Mouse (Mus musculus): ENCODE data around the gene Sdc1. TPM values are rescaled to one million over a fixed set of nuclear protein-coding genes. Genes with fewer than 3 reads are reported as not detected.

Gene Sdc1
- polyA plus RNA-seq (2015; fragmentation: Nextera tagmentation; extraction: Ambion mirVana): 28.7 and 28.8 TPM in 2 replicates

- Histone ChIP-seq H3K36me3 (no peaks in the 10 kb centered on the region), H3K4me2 (replicated peaks) (peak within 1 kb of the TSS; percentile 96), H3K4me3 (peak within 1 kb of the TSS; percentile 93), H3K9me3 (no peaks in the 10 kb centered on the region), H3K4me1 (peaks cover 15% of the 10 kb centered on the region), H3K9ac (replicated peaks) (peak within 1 kb of the TSS; percentile 85), H3K27ac (replicated peaks) (peak within 1 kb of the TSS; percentile 78), H3K27me3 (no peaks in the 10 kb centered on the region)
- under 1% methylated on average over 65 of the region's 67 CpGs for WGBS
- peak; percentile 90 for ATAC-seq (replicated peaks)
Observed at GRCm38 (mm10) chr12:8770946-8771843, at the start of gene Sdc1. TSS of gene Sdc1 (plus strand) at chr12:8771323.

- H3K9ac ChIP-seq (replicated peaks): no peak overlapping the region
- H3K4me1 ChIP-seq: no peaks in the 10 kb centered on the region
- H3K36me3 ChIP-seq: peaks cover 52% of the 10 kb centered on the region
- H3K9me3 ChIP-seq: no peaks in the 10 kb centered on the region
- no peak overlapping the region for H3K4me2 ChIP-seq (replicated peaks)
- WGBS: 62% methylated on average over 1 of the region's 1 CpGs
- no peak overlapping the region for H3K4me3 ChIP-seq
- no peak overlapping the region for H3K27ac ChIP-seq (replicated peaks)
- no peak for ATAC-seq (replicated peaks)
- H3K27me3 ChIP-seq: no peaks in the 10 kb centered on the region
Observed at GRCm38 (mm10) chr12:8726890-8727289, 44.2 kb upstream of the Sdc1 start.

GRCm38 (mm10) chr12:8728739-8729138, 42.4 kb upstream of the Sdc1 start:
- Histone ChIP-seq H3K36me3 (peaks cover 46% of the 10 kb centered on the region), H3K9me3 (no peaks in the 10 kb centered on the region), H3K4me2 (replicated peaks) (no peak overlapping the region), H3K27ac (replicated peaks) (no peak overlapping the region), H3K4me3 (no peak overlapping the region), H3K4me1 (no peaks in the 10 kb centered on the region), H3K9ac (replicated peaks) (no peak overlapping the region), H3K27me3 (no peaks in the 10 kb centered on the region)
- WGBS: 82% methylated on average over 2 of the region's 2 CpGs
- ATAC-seq (replicated peaks): no peak

GRCm38 (mm10) chr12:8753654-8754053, 17.5 kb upstream of the Sdc1 start:
- Histone ChIP-seq H3K36me3 (peaks cover 40% of the 10 kb centered on the region), H3K4me2 (replicated peaks) (no peak overlapping the region), H3K27ac (replicated peaks) (no peak overlapping the region), H3K27me3 (no peaks in the 10 kb centered on the region), H3K4me1 (no peaks in the 10 kb centered on the region), H3K9me3 (no peaks in the 10 kb centered on the region), H3K9ac (replicated peaks) (no peak overlapping the region), H3K4me3 (no peak overlapping the region)
- WGBS: 97% methylated on average over 2 of the region's 2 CpGs
- no peak for ATAC-seq (replicated peaks)

- Histone ChIP-seq H3K36me3 (peaks cover 35% of the 10 kb centered on the region), H3K27ac (replicated peaks) (no peak overlapping the region), H3K27me3 (no peaks in the 10 kb centered on the region), H3K9ac (replicated peaks) (no peak overlapping the region), H3K4me2 (replicated peaks) (no peak overlapping the region), H3K9me3 (no peaks in the 10 kb centered on the region), H3K4me3 (no peak overlapping the region), H3K4me1 (no peaks in the 10 kb centered on the region)
- 84% methylated on average over 4 of the region's 4 CpGs for WGBS
- ATAC-seq (replicated peaks): no peak
Observed at GRCm38 (mm10) chr12:8754116-8754515, 17.0 kb upstream of the Sdc1 start.

GRCm38 (mm10) chr12:8758029-8758428, 13.1 kb upstream of the Sdc1 start:
- Histone ChIP-seq H3K9me3 (no peaks in the 10 kb centered on the region), H3K9ac (replicated peaks) (no peak overlapping the region), H3K4me2 (replicated peaks) (no peak overlapping the region), H3K27me3 (no peaks in the 10 kb centered on the region), H3K4me3 (no peak overlapping the region), H3K27ac (replicated peaks) (no peak overlapping the region), H3K36me3 (peaks cover 14% of the 10 kb centered on the region; the same call in 1 of the 2 replicates), H3K4me1 (no peaks in the 10 kb centered on the region)
- no peak for ATAC-seq (replicated peaks)
- WGBS: 99% methylated on average over 3 of the region's 3 CpGs

- WGBS: 85% methylated on average over 4 of the region's 4 CpGs
- Histone ChIP-seq H3K9me3 (no peaks in the 10 kb centered on the region), H3K27me3 (no peaks in the 10 kb centered on the region), H3K4me2 (replicated peaks) (no peak overlapping the region), H3K4me1 (no peaks in the 10 kb centered on the region), H3K9ac (replicated peaks) (no peak overlapping the region), H3K27ac (replicated peaks) (no peak overlapping the region), H3K4me3 (no peak overlapping the region), H3K36me3 (peaks cover 14% of the 10 kb centered on the region; the same call in 1 of the 2 replicates)
- ATAC-seq (replicated peaks): no peak
Observed at GRCm38 (mm10) chr12:8759115-8759514, 12.0 kb upstream of the Sdc1 start.

GRCm38 (mm10) chr12:8759779-8760178, 11.3 kb upstream of the Sdc1 start:
- WGBS: 84% methylated on average over 6 of the region's 6 CpGs
- Histone ChIP-seq H3K27ac (replicated peaks) (no peak overlapping the region), H3K36me3 (peaks cover 14% of the 10 kb centered on the region; the same call in 1 of the 2 replicates), H3K9me3 (no peaks in the 10 kb centered on the region), H3K4me1 (no peaks in the 10 kb centered on the region), H3K9ac (replicated peaks) (no peak overlapping the region), H3K4me3 (no peak overlapping the region), H3K4me2 (replicated peaks) (no peak overlapping the region), H3K27me3 (no peaks in the 10 kb centered on the region)
- ATAC-seq (replicated peaks): no peak

GRCm38 (mm10) chr12:8760561-8760960, 10.6 kb upstream of the Sdc1 start:
- Histone ChIP-seq H3K4me1 (no peaks in the 10 kb centered on the region), H3K9ac (replicated peaks) (no peak overlapping the region), H3K27me3 (no peaks in the 10 kb centered on the region), H3K4me3 (no peak overlapping the region), H3K27ac (replicated peaks) (no peak overlapping the region), H3K9me3 (no peaks in the 10 kb centered on the region), H3K36me3 (peaks cover 10% of the 10 kb centered on the region; the same call in 1 of the 2 replicates), H3K4me2 (replicated peaks) (no peak overlapping the region)
- 84% methylated on average over 6 of the region's 6 CpGs for WGBS
- no peak for ATAC-seq (replicated peaks)

GRCm38 (mm10) chr12:8761058-8761457, 10.1 kb upstream of the Sdc1 start:
- H3K4me2 ChIP-seq (replicated peaks): no peak overlapping the region
- no peak overlapping the region for H3K27ac ChIP-seq (replicated peaks)
- no peak overlapping the region for H3K9ac ChIP-seq (replicated peaks)
- H3K9me3 ChIP-seq: no peaks in the 10 kb centered on the region
- no peak for ATAC-seq (replicated peaks)
- no peaks in the 10 kb centered on the region for H3K27me3 ChIP-seq
- H3K4me1 ChIP-seq: no peaks in the 10 kb centered on the region
- H3K4me3 ChIP-seq: no peak overlapping the region
- 83% methylated on average over 7 of the region's 7 CpGs for WGBS
- peaks cover 10% of the 10 kb centered on the region; the same call in 1 of the 2 replicates for H3K36me3 ChIP-seq

GRCm38 (mm10) chr12:8762667-8763066, 8.5 kb upstream of the Sdc1 start:
- no peak for ATAC-seq (replicated peaks)
- H3K36me3 ChIP-seq: 0 out of 2 replicates have a peak, but pooled peaks cover 5% of the 10 kb centered on the region
- no peak overlapping the region for H3K4me2 ChIP-seq (replicated peaks)
- no peak overlapping the region for H3K4me3 ChIP-seq
- H3K4me1 ChIP-seq: no peaks in the 10 kb centered on the region
- H3K27me3 ChIP-seq: no peaks in the 10 kb centered on the region
- no peak overlapping the region for H3K27ac ChIP-seq (replicated peaks)
- 91% methylated on average over 2 of the region's 2 CpGs for WGBS
- no peak overlapping the region for H3K9ac ChIP-seq (replicated peaks)
- no peaks in the 10 kb centered on the region for H3K9me3 ChIP-seq

- no peaks in the 10 kb centered on the region for H3K36me3 ChIP-seq
- H3K4me3 ChIP-seq: no peak overlapping the region
- H3K4me2 ChIP-seq (replicated peaks): no peak overlapping the region
- no peaks in the 10 kb centered on the region for H3K4me1 ChIP-seq
- 82% methylated on average over 15 of the region's 15 CpGs for WGBS
- no peaks in the 10 kb centered on the region for H3K9me3 ChIP-seq
- H3K27me3 ChIP-seq: no peaks in the 10 kb centered on the region
- no peak overlapping the region for H3K27ac ChIP-seq (replicated peaks)
- H3K9ac ChIP-seq (replicated peaks): no peak overlapping the region
- no peak for ATAC-seq (replicated peaks)
Observed at GRCm38 (mm10) chr12:8764221-8764930, 6.7 kb upstream of the Sdc1 start.
